Mouse (Mus musculus) heart, adult 2 months (tissue): ENCODE measurements around the gene Acacb. TPM values are rescaled to one million over a fixed set of nuclear protein-coding genes. Genes with fewer than 3 reads are reported as not detected.

Source experiments
- DNase-seq, 2 experiments: peaks; one replicate each; pipeline ENCODE4 v3.0.0; 2021
- H3K27ac ChIP-seq: fragments of 200-600 bp; 2 replicates; pipeline ENCODE4 v1.8.1; 2022
- H3K27me3 ChIP-seq: fragments of 200-500 bp; 2 replicates; pipeline ENCODE4 v1.6.1; 2012; ENCODE audit warnings: mild to moderate bottlenecking, low read length, inconsistent platforms, mixed read lengths; ENCODE audit not compliant: control insufficient read depth, insufficient read depth
- H3K36me3 ChIP-seq: fragments of 200-500 bp; 2 replicates; pipeline ENCODE4 v1.6.1; 2012; ENCODE audit warnings: low read length, inconsistent platforms; ENCODE audit not compliant: control insufficient read depth, insufficient read depth
- H3K4me1 ChIP-seq: fragments of 200-500 bp; 2 replicates; pipeline ENCODE4 v1.6.1; 2011; ENCODE audit warnings: low read length; ENCODE audit not compliant: control insufficient read depth, insufficient read depth
- H3K4me3 ChIP-seq: fragments of 200-600 bp; 2 replicates; pipeline ENCODE4 v1.8.1; 2022
- H3K79me2 ChIP-seq: fragments of 200-500 bp; replicated peaks from 2 replicates; pipeline ENCODE4 v1.6.1; 2012; ENCODE audit warnings: mild to moderate bottlenecking, inconsistent platforms, low read length, moderate library complexity, mixed read lengths; ENCODE audit not compliant: control insufficient read depth, insufficient read depth
- H3K9ac ChIP-seq: fragments of 200-500 bp; 2 replicates; pipeline ENCODE4 v1.6.1; 2012; ENCODE audit warnings: low read depth, mild to moderate bottlenecking, control low read depth, inconsistent platforms, low read length, mixed read lengths
- CTCF ChIP-seq: fragments of 200-600 bp; IDR thresholded peaks from 2 replicates; pipeline ENCODE4 v1.8.1; 2022; ENCODE audit warnings: antibody characterized with exemption, mild to moderate bottlenecking, moderate library complexity
- EP300 ChIP-seq: fragments of 200-500 bp; IDR thresholded peaks from 2 replicates; pipeline ENCODE4 v1.6.1; 2011; ENCODE audit warnings: low read depth, low read length, control low read depth; ENCODE audit not compliant: insufficient read depth
- POLR2A ChIP-seq: fragments of 200-500 bp; IDR thresholded peaks from 2 replicates; pipeline ENCODE4 v1.6.1; 2011; ENCODE audit warnings: mild to moderate bottlenecking, low read depth, low read length, control low read depth; ENCODE audit not compliant: insufficient read depth
- WGBS: fragments of 180-500 bp; shearing (Covaris S2); methylation state at CpG from one replicate; pipeline ENCODE4 v1.1.7; 2018; 5-methylcytosine and 5-hydroxymethylcytosine counted together
- intact Hi-C: fragments of 180-260 bp; cut with DNase I; formaldehyde crosslinking; loops from one replicate; pipeline ENCODE4 v1.15.1; 2025
- polyA plus RNA-seq: library from polyadenylated mRNA; depleted of rRNA; stranded (reverse); fragments of >200 nt; gene quantifications from 2 replicates; pipeline ENCODE4 v1.2.3, GENCODE M21; 2012
- total RNA-seq, 2 experiments: library from RNA; stranded (reverse); gene quantifications; 2 replicates each; pipeline ENCODE4 v1.2.3; 2021

Acacb gene
- total and polyA plus RNA-seq, 3 experiments = 105 to 251 (median 205) TPM

DNA sequence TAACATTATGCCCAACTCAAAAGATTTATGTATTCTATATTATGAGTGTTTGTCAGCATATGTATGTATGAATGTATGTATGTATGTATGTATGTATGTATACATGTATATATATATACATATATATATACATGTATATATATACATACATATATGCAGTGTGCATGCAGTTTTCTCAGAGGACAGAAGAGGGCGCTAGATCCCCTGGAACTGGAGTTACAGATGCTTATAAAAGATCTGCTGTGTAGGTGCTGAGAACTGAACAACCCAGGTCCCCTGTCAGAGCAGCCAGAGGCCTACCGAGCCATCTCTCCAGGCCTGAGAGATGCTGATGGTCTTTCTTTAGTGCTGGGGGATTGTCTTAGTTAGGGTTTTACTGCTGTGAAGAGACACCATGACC lies 40.8 kb downstream of the Acacb start:
- intact Hi-C loops = no loop called here
- DNase-seq = no peak
- no peak overlapping the region for H3K27ac ChIP-seq
- H3K4me3 ChIP-seq = no peak overlapping the region
- no peak for TF ChIP-seq POLR2A
- peak; percentile 56 for TF ChIP-seq CTCF
- no peaks in the 10 kb centered on the region for H3K27me3 ChIP-seq
- no peak overlapping the region for H3K9ac ChIP-seq
- no peaks in the 10 kb centered on the region; the same call in 1 of the 2 replicates for H3K79me2 ChIP-seq
- peaks cover 10% of the 10 kb centered on the region for H3K36me3 ChIP-seq
- H3K4me1 ChIP-seq = peaks cover 10% of the 10 kb centered on the region
- WGBS = 73% methylated on average over 2 of the region's 2 CpGs

DNA sequence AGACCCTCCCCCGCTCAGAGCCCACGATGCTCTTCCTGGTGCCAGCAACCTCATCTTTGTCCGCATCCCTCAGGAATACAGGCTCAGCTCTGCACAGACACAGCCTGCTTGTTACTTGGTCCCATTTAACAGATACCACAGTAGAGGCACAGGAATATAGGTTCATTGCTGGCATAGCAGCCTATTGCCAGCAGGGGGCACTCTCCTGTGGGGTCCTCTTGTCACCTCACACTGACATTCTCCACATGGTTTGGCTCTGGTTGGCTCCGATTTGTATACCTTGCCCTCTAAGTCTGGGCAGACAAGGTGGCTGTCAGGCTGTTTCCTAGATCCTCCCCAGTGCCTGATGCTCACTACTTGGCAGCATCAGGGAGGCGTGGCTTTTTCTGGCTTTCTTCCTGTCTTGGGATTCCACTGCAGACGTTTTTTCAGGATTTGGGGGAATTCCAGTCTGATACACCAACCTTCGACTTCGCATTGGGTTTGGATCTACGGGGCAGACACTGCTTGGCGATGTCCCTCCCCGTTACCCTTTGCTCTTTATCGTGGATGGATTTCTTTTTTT lies 42.6 kb downstream of the Acacb start:
- 47% methylated on average over 12 of the region's 12 CpGs for WGBS
- no peaks in the 10 kb centered on the region for H3K27me3 ChIP-seq
- intact Hi-C loops = no loop called here
- TF ChIP-seq CTCF = peak; percentile 69
- no peak for TF ChIP-seq EP300
- TF ChIP-seq POLR2A = no peak
- no peak for DNase-seq
- no peak overlapping the region for H3K4me3 ChIP-seq
- H3K79me2 ChIP-seq = no peaks in the 10 kb centered on the region; the same call in 1 of the 2 replicates
- H3K4me1 ChIP-seq = peaks cover 9% of the 10 kb centered on the region
- H3K27ac ChIP-seq = no peak overlapping the region
- peaks cover 10% of the 10 kb centered on the region for H3K36me3 ChIP-seq
- H3K9ac ChIP-seq = no peak overlapping the region

DNA sequence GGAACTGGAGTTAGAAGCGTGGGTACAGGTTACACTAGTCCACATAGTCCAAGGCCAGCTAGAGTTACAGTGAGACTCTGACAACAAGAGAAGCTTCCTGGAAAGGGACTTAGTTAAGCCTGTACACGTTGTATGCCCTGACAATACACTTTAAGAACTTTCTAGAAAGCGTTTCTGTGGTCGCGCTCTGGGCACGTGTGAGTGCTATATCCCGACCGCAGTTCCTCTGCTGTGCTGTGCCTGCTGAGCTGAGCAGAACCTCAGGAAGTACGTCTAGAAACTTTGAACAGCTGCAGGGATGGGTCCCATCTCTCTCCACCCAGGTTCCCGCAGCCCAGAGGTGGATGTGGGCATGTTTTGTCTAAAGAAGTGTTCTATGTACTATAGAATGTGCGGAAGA lies 47.8 kb downstream of the Acacb start:
- Histone ChIP-seq H3K27ac (no peak overlapping the region), H3K36me3 (no peaks in the 10 kb centered on the region), H3K79me2 (no peaks in the 10 kb centered on the region), H3K9ac (no peak overlapping the region), H3K4me3 (no peak overlapping the region), H3K4me1 (peaks cover 6% of the 10 kb centered on the region), H3K27me3 (no peaks in the 10 kb centered on the region)
- TF ChIP-seq POLR2A (no peak), CTCF (no peak), EP300 (no peak)
- DNase-seq = no peak
- intact Hi-C loops = loop anchor here (5.0 kb wide), 1 partner anchor 38 kb away; no protein-coding TSS in a partner anchor
- 88% methylated on average over 11 of the region's 11 CpGs for WGBS

DNA sequence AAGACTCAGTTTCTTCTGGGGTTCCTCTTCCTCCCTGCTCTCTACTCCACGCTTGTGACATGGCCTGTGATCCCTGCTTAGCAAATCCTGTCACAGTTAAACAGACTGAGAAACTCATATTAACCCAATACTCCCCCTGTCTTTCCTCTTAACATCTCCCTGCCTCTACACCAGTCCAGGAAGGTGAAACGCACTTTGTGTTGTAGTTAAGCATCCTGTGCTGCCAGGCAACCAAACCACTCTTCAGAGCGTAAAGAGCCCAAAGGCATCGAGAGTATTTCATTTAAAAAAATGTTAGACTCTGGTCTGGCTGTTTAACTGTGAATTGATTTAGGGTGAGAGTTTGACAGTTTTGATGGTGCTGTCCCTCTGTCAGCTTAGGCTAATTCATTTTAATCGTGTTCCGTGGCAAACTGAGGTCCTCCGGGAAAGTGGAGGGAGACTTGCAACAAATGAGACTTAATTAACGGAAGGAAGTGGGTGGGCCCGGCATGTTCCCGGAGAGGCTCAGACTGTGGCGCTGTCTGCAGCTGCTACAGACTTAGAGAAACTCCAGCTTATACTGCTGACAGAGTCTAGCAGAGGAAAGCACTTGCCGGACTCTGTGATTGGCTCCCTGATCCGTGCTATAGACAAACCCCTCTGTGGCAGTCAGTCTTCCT lies 52.9 kb downstream of the Acacb start:
- H3K79me2 ChIP-seq = no peaks in the 10 kb centered on the region
- TF ChIP-seq CTCF = peak; percentile 9; the same call in 1 of the 2 replicates
- TF ChIP-seq EP300 = peak; percentile 94
- peak; percentile 37; the same call in 1 of the 2 replicates for TF ChIP-seq POLR2A
- no peak overlapping the region for H3K9ac ChIP-seq
- H3K27me3 ChIP-seq = no peaks in the 10 kb centered on the region
- peaks cover 6% of the 10 kb centered on the region; the same call in 1 of the 2 replicates for H3K4me1 ChIP-seq
- no peak overlapping the region for H3K4me3 ChIP-seq
- H3K27ac ChIP-seq = peak overlapping the region; percentile 49
- intact Hi-C loops = loop anchor here (2.0 kb wide), 1 partner anchor 20 kb away; no protein-coding TSS in a partner anchor
- peak; percentile 52 to 65 for DNase-seq
- WGBS = 21% methylated on average over 13 of the region's 13 CpGs
- no peaks in the 10 kb centered on the region for H3K36me3 ChIP-seq

DNA sequence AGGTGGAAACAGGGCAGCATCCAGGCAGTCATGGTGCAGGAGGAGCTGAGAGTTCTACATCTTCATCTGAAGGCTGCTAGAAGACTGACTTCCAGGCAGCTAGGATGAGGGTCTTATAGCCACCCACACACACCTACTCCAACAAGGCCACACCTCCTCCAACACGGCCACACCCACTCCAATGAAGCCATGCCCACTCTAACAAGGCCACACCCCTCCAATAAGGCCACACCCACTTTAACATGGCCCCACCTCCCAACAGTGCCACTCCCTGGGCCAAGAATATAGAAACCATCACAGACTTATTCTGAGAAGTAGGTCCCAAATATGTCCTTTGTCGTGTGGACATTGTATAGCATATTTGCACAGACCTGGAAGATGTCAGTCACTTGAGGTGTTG lies 59.8 kb downstream of the Acacb start:
- intact Hi-C loops = no loop called here
- Histone ChIP-seq H3K4me1 (no peaks in the 10 kb centered on the region), H3K27me3 (no peaks in the 10 kb centered on the region), H3K36me3 (no peaks in the 10 kb centered on the region), H3K27ac (no peak overlapping the region), H3K4me3 (no peak overlapping the region), H3K9ac (no peak overlapping the region), H3K79me2 (no peaks in the 10 kb centered on the region)
- DNase-seq = no peak
- no peak for TF ChIP-seq EP300
- TF ChIP-seq CTCF = no peak
- TF ChIP-seq POLR2A = no peak
- 67% methylated on average over 2 of the region's 2 CpGs for WGBS

DNA sequence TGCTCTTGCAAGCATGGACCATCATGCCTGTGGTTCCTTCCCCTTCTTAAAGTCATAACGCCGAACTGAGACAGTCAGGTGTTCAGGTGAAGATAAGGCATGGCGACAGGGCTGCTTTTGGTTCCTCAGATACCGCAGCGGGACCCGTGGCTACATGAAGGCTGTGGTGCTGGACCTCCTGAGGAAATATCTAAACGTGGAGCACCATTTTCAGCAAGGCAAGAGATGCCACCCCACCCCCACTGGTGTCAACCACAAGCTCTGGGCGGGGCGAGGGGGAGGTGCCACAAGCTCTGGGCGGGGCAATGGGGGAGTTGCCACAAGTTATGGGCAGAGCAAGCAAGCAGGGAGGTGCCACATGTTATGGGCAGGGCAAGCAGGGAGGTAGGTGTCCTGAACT lies 66.8 kb downstream of the Acacb start:
- no peak for DNase-seq
- 67% methylated on average over 10 of the region's 10 CpGs for WGBS
- H3K4me1 ChIP-seq = no peaks in the 10 kb centered on the region
- no peak overlapping the region for H3K27ac ChIP-seq
- H3K27me3 ChIP-seq = no peaks in the 10 kb centered on the region
- no peak overlapping the region for H3K4me3 ChIP-seq
- H3K9ac ChIP-seq = no peak overlapping the region
- TF ChIP-seq POLR2A (no peak), EP300 (no peak), CTCF (no peak)
- intact Hi-C loops = no loop called here
- no peaks in the 10 kb centered on the region for H3K36me3 ChIP-seq
- H3K79me2 ChIP-seq = no peaks in the 10 kb centered on the region
